Mouse (Mus musculus) neural tube, embryonic 11.5 days (tissue): ENCODE data around the gene Cdk4. TPM values are rescaled to one million over a fixed set of nuclear protein-coding genes. Genes with fewer than 3 reads are reported as not detected.

Source experiments
- ATAC-seq: fragments of 200-750 bp; cut with Nextera tagmentation; 2 replicates; pipeline ENCODE4 v1.8.0; 2017; ENCODE audit warnings: moderate number of reproducible peaks, mild to moderate bottlenecking, moderate TSS enrichment, moderate library complexity; ENCODE audit not compliant: insufficient read depth, low FRiP score, low TSS enrichment
- DNase-seq: peaks from one replicate; pipeline ENCODE4 v3.0.0-alpha.2; 2015; ENCODE audit warnings: low spot score
- H3K27ac ChIP-seq: fragments of 300-500 bp; sonication (generic); 2 replicates; pipeline ENCODE4 v1.5.1; 2014; ENCODE audit warnings: low read depth, mild to moderate bottlenecking, low read length
- H3K27me3 ChIP-seq: fragments of 300-500 bp; sonication (generic); 2 replicates; pipeline ENCODE4 v1.6.1; 2014; ENCODE audit warnings: mild to moderate bottlenecking, low read length, mixed read lengths; ENCODE audit not compliant: control insufficient read depth, insufficient read depth
- H3K36me3 ChIP-seq: fragments of 300-500 bp; sonication (generic); 2 replicates; pipeline ENCODE4 v1.6.1; 2014; ENCODE audit warnings: mild to moderate bottlenecking, low read length, moderate library complexity, mixed read lengths; ENCODE audit not compliant: control insufficient read depth, insufficient read depth
- H3K4me1 ChIP-seq: fragments of 300-500 bp; sonication (generic); 2 replicates; pipeline ENCODE4 v1.6.1; 2014; ENCODE audit warnings: low read length, mixed read lengths; ENCODE audit not compliant: control insufficient read depth, insufficient read depth
- H3K4me2 ChIP-seq: fragments of 300-500 bp; sonication (generic); 2 replicates; pipeline ENCODE4 v1.6.1; 2014; ENCODE audit warnings: low read depth, mild to moderate bottlenecking, moderate library complexity
- H3K4me3 ChIP-seq: fragments of 300-500 bp; sonication (generic); 2 replicates; pipeline ENCODE4 v1.5.1; 2014; ENCODE audit warnings: low read depth, low read length
- H3K9ac ChIP-seq: fragments of 300-500 bp; sonication (generic); 2 replicates; pipeline ENCODE4 v1.6.1; 2014; ENCODE audit warnings: mild to moderate bottlenecking, low read length
- H3K9me3 ChIP-seq: fragments of 300-500 bp; sonication (generic); 2 replicates; pipeline ENCODE4 v1.6.1; 2016; ENCODE audit warnings: low read length; ENCODE audit not compliant: control insufficient read depth
- WGBS: fragments of 180-500 bp; shearing (Covaris S2); extraction: QIAGEN DNeasy Blood & Tissue Kit; methylation state at CpG from one replicate; pipeline ENCODE4 v1.1.7; 2014; 5-methylcytosine and 5-hydroxymethylcytosine counted together
- polyA plus RNA-seq: library from polyadenylated mRNA; unstranded; fragments of >200 nt; fragmentation: Nextera tagmentation; extraction: Ambion mirVana; gene quantifications from 2 replicates; pipeline ENCODE4 v1.2.1, GENCODE M21; 2014

The Cdk4 gene
- 2,636 and 2,694 TPM in 2 replicates for polyA plus RNA-seq

DNA sequence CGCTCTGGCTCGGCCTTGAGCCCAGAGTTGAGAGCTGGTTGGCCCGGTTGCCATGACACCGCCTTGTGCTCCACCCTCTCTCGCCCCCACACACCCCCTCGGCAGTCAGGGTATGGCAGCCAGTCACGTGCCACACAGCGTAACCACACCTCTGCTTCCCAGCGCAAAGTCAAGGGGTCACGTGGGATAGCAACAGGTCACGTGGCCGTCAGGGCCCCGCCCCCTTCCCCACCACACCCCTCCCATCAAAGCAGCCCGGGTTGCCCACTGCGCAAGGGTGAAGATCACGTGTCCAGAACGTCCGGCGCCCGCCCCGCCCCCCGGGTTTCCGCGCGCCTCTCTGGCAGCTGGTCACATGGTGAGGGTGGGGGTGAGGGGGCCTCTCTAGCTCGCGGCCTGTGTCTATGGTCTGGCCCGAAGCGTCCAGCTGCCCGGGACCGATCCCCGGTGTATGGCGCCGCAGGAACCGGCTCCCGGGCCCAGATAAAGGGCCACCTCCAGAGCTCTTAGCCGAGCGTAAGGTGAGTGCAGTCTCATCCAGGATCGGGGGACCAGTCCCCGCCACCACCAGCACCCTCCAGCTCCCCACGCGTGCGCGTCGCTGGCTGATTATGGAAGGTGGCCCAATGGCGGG is at the start of gene Cdk4:
TSS of gene Cdk4 (plus strand) at position 296 of the 634 bp plus-strand sequence.
- Histone ChIP-seq H3K4me2 (peak within 1 kb of the TSS; percentile 76), H3K4me1 (peaks cover 13% of the 10 kb centered on the region), H3K27me3 (peaks cover 6% of the 10 kb centered on the region; the same call in 1 of the 2 replicates), H3K4me3 (peak within 1 kb of the TSS; percentile 78), H3K9ac (peak within 1 kb of the TSS; percentile 94), H3K36me3 (peaks cover 35% of the 10 kb centered on the region), H3K27ac (peak within 1 kb of the TSS; percentile 63), H3K9me3 (no peaks in the 10 kb centered on the region)
- DNase-seq (peak; percentile 99), ATAC-seq (peak; percentile 91)
- under 1% methylated on average over 42 of the region's 46 CpGs for WGBS

DNA sequence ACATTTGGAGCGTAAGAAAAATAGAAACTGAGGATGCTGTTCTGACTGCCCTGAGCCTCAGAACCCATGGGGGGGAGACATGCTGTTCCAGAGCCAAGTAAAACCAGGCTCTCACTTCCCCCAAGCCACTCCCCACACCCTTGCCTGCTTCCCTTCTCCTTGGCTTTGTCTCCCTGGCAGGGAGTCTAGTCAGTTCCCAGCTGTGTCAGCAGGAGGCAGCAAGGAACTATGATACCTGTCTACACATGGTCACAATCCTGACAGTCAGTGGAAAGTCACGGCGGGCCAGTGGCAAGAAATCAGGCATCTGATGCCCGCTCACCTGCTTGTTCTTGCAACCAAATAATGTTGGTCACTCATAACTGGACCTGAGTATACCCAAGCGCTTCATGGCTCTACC is 46.8 kb upstream of the Cdk4 start:
- Histone ChIP-seq H3K27me3 (no peaks in the 10 kb centered on the region), H3K36me3 (no peaks in the 10 kb centered on the region), H3K9ac (no peak overlapping the region), H3K4me1 (no peaks in the 10 kb centered on the region), H3K4me2 (no peak overlapping the region), H3K27ac (no peak overlapping the region), H3K4me3 (no peak overlapping the region), H3K9me3 (no peaks in the 10 kb centered on the region)
- WGBS: 66% methylated on average over 5 of the region's 5 CpGs
- DNase-seq: no peak
- ATAC-seq: no peak

DNA sequence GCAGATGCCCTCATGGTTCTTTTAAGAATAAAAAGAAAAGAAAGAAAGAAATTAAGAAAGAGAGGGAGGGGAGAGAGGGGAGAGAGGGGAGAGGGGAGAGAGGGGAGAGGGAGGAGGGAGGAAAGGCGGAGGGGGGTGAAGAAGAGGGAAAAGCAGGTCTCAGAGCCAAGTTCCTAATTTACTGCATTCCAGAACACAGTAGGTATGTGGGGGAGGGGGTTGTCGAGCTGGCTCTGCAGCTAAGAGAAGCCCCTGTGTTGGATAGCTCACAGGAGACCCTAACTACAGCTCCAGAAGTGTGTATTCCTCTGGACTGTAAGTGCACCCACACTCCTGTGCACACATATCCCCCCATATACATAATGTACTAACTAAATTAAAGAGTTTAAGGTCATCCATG is 46.3 kb upstream of the Cdk4 start:
- Histone ChIP-seq H3K27ac (no peak overlapping the region), H3K36me3 (no peaks in the 10 kb centered on the region), H3K4me3 (no peak overlapping the region), H3K9ac (no peak overlapping the region), H3K4me1 (no peaks in the 10 kb centered on the region), H3K9me3 (no peaks in the 10 kb centered on the region), H3K4me2 (no peak overlapping the region), H3K27me3 (no peaks in the 10 kb centered on the region)
- WGBS: 25% methylated on average over 2 of the region's 2 CpGs
- DNase-seq (no peak), ATAC-seq (no peak)

DNA sequence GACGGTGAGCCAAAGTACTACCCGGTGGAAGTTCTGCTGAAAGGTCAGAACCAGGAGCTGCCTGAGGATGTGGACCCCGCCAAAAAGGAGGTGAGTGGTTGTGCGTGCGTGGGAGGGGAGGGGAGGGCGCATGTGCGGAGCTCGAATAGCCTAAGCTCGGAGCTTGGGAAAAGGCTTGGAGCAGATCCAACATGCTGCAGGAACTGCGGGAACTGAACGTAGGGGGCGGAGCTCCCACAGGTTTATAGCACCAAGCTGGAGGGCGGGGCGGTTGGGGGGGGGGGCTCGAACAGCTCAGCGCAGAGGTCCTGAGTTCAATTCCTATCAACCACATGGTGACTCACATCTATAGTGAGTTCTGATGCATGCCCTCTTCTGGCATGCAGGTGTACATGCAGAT is 44.9 kb upstream of the Cdk4 start:
- H3K9ac ChIP-seq: no peak overlapping the region
- H3K36me3 ChIP-seq: peaks cover 6% of the 10 kb centered on the region
- H3K27me3 ChIP-seq: no peaks in the 10 kb centered on the region
- H3K27ac ChIP-seq: no peak overlapping the region
- H3K4me1 ChIP-seq: no peaks in the 10 kb centered on the region
- H3K9me3 ChIP-seq: no peaks in the 10 kb centered on the region
- DNase-seq (no peak), ATAC-seq (no peak)
- H3K4me3 ChIP-seq: no peak overlapping the region
- 78% methylated on average over 16 of the region's 16 CpGs for WGBS
- H3K4me2 ChIP-seq: no peak overlapping the region

DNA sequence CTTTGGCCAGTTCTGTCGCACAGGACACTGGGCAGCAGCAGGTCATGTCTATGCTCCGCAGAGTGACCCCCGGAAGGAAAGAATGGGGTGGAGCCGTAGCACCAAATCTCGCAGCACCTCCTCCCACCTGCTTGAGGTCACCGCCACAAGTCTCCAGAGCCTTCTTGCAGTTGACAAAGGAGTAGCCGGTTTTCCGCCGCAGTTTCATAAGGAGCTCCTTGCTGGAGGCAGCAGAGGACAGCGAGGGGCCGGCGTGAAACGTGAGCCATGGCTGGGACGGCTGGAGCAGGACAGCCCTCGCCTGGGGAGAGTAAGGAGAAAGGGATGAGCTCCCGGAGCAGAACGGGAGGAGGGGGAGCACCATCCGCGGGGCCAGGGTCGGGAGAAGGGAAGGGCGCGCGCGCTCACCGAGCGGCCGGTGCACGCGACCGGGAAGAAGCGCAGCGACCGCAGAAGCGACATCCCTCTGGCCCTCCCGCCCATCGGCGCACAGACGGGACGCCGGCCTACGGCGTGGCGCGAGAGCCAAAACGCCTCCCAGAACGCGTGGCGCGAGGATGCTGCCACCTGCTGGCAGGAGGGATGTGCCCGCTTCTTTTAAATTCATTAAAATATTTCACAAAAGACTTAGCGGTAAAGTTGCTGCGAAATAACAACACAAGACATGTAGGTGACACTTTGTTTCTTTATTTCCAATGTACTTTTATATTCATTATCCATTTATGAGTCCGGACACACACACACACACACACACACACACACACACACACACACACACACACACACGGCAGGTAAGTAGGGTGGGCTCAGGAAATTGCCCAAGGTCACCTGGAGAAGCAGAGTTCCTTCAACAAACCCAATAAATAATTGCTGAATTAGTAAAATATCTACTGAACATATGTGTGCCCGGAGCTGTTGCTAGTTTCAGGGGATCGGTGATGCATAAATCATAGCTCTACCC is 32.7 kb upstream of the Cdk4 start, which contains the start of gene Tsfm:
TSS of gene Tsfm (minus strand) at position 505 of the 961 bp plus-strand sequence.
- peaks cover 14% of the 10 kb centered on the region for H3K36me3 ChIP-seq
- H3K27me3 ChIP-seq: no peaks in the 10 kb centered on the region
- ATAC-seq (peak; percentile 86), DNase-seq (peak; percentile 93)
- WGBS: 6% methylated on average over 51 of the region's 56 CpGs
- H3K4me2 ChIP-seq: peak within 1 kb of the TSS; percentile 51
- H3K9me3 ChIP-seq: no peaks in the 10 kb centered on the region
- H3K4me1 ChIP-seq: 0 out of 2 replicates have a peak, but pooled peaks cover 4% of the 10 kb centered on the region
- H3K9ac ChIP-seq: peak within 1 kb of the TSS; percentile 76
- H3K4me3 ChIP-seq: peak within 1 kb of the TSS; percentile 69
- H3K27ac ChIP-seq: peak within 1 kb of the TSS; percentile 11; the same call in 1 of the 2 replicates

DNA sequence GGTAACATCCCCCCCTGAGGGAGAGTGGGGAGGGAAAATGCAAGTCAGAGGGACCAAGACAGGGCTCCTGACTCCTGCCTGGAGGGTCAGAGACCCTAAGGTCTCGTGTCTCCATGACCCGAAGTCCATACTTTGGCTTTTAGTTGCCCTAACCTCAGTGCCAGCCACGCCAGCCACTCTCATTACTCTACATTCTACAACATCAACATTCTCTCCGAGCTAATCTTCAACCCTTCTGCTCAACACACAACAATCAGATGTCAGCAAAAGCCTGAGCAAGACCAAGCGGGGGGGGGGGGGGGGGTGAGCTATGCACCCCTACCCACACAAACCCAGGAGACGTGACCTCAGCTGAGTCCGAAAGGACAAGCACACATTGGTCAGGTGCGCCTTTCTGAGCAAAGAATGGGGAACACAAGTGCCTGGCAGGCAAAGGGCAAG is 30.0 kb upstream of the Cdk4 start:
- WGBS: 90% methylated on average over 7 of the region's 8 CpGs
- 0 out of 2 replicates have a peak, but pooled peaks cover 2% of the 10 kb centered on the region for H3K36me3 ChIP-seq
- no peaks in the 10 kb centered on the region for H3K9me3 ChIP-seq
- H3K27ac ChIP-seq: no peak overlapping the region
- no peak for ATAC-seq
- no peak overlapping the region for H3K4me3 ChIP-seq
- H3K9ac ChIP-seq: no peak overlapping the region
- 0 out of 2 replicates have a peak, but pooled peaks cover 4% of the 10 kb centered on the region for H3K4me1 ChIP-seq
- DNase-seq: no peak
- no peak overlapping the region for H3K4me2 ChIP-seq
- no peaks in the 10 kb centered on the region for H3K27me3 ChIP-seq

DNA sequence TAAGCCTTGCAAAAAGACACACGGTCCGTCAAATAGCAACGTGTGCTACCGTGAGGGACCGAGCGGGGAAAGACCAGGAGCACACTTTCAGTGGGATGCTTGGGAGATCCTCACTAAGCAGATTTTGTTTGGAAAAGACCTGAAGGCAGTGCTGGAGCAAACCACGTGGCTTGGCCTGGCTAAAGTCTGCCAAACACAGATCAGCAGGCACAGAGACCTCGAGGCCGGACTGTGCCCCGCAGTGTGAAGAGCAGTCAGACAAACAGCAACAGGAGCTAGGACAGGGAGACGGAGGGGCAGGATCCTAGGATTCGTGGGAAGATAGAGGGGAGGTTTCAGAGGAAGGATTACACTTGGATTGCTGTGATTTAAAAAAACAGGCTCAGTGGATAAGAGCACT is 27.1 kb upstream of the Cdk4 start:
- no peak overlapping the region for H3K4me2 ChIP-seq
- WGBS: 86% methylated on average over 12 of the region's 12 CpGs
- no peak for DNase-seq
- H3K4me3 ChIP-seq: no peak overlapping the region
- H3K36me3 ChIP-seq: no peaks in the 10 kb centered on the region
- H3K27me3 ChIP-seq: no peaks in the 10 kb centered on the region
- no peaks in the 10 kb centered on the region for H3K4me1 ChIP-seq
- H3K27ac ChIP-seq: no peak overlapping the region
- H3K9ac ChIP-seq: no peak overlapping the region
- H3K9me3 ChIP-seq: no peaks in the 10 kb centered on the region
- no peak for ATAC-seq

DNA sequence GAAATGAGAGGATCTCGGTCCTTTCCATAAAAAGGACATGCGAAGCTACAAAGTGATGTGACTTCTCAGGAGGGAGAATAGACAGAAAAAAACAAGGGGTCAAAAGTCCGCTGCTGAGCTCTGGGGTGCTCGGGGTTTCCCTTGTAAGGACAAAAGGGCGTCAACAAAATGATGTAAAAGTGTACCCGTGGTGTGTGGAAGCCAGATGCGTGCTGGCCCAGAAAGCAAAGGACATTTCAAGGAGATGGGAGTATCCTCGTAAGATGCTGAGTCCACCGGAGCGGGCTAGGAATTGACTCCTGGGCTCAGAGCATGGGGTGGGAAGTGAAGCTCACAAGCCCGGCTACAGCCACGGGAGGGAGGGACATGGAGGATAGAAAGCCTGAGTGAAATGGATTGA is 25.7 kb upstream of the Cdk4 start:
- no peaks in the 10 kb centered on the region for H3K27me3 ChIP-seq
- WGBS: 66% methylated on average over 12 of the region's 12 CpGs
- H3K36me3 ChIP-seq: no peaks in the 10 kb centered on the region
- DNase-seq (no peak), ATAC-seq (no peak)
- H3K9me3 ChIP-seq: no peaks in the 10 kb centered on the region
- 0 out of 2 replicates have a peak, but pooled peaks cover 3% of the 10 kb centered on the region for H3K4me1 ChIP-seq
- H3K4me2 ChIP-seq: no peak overlapping the region
- H3K9ac ChIP-seq: no peak overlapping the region
- H3K27ac ChIP-seq: no peak overlapping the region
- no peak overlapping the region for H3K4me3 ChIP-seq
